Mouse (Mus musculus): ENCODE measurements around the gene Usp7.

Usp7 gene

GRCm38 (mm10) chr16:8791949-8792557 lies at the start of gene Usp7:
Gene Usp7 (minus strand): TSS chr16:8792308.
- no peak for DNase-seq (ENCODE audit: low spot score)

GRCm38 (mm10) chr16:8840557-8840956 lies 48.4 kb upstream of the Usp7 start:
- no peak for DNase-seq (ENCODE audit: low spot score)

- no peak for DNase-seq (ENCODE audit: low spot score)
Observed at GRCm38 (mm10) chr16:8838921-8839320, 46.8 kb upstream of the Usp7 start.

- no peak for DNase-seq (ENCODE audit: low spot score)
Observed at GRCm38 (mm10) chr16:8837595-8837994, 45.5 kb upstream of the Usp7 start.

GRCm38 (mm10) chr16:8836876-8837275 lies 44.8 kb upstream of the Usp7 start:
- DNase-seq (ENCODE audit: low spot score), result no peak

GRCm38 (mm10) chr16:8831241-8831640 lies 39.1 kb upstream of the Usp7 start:
- peak; percentile 28 for DNase-seq (ENCODE audit: low spot score)

- DNase-seq (ENCODE audit: low spot score), result peak; percentile 71
Observed at GRCm38 (mm10) chr16:8830431-8831211, 38.5 kb upstream of the Usp7 start.

- DNase-seq (ENCODE audit: low spot score), result peak; percentile 96
Observed at GRCm38 (mm10) chr16:8829564-8830359, 37.7 kb upstream of the Usp7 start, which contains the start of gene 1810013L24Rik. Gene 1810013L24Rik (plus strand): TSS chr16:8830100.

GRCm38 (mm10) chr16:8828636-8829563 lies 36.8 kb upstream of the Usp7 start:
- no peak for DNase-seq (ENCODE audit: low spot score)

- no peak for DNase-seq (ENCODE audit: low spot score)
Observed at GRCm38 (mm10) chr16:8827366-8827765, 35.3 kb upstream of the Usp7 start.

- DNase-seq (ENCODE audit: low spot score), result no peak
Observed at GRCm38 (mm10) chr16:8823661-8824060, 31.6 kb upstream of the Usp7 start.

GRCm38 (mm10) chr16:8822586-8822985 lies 30.5 kb upstream of the Usp7 start:
- DNase-seq (ENCODE audit: low spot score), result no peak

GRCm38 (mm10) chr16:8821429-8821828 lies 29.3 kb upstream of the Usp7 start:
- no peak for DNase-seq (ENCODE audit: low spot score)

- DNase-seq (ENCODE audit: low spot score), result no peak
Observed at GRCm38 (mm10) chr16:8817872-8818271, 25.8 kb upstream of the Usp7 start.

- DNase-seq (ENCODE audit: low spot score), result peak; percentile 81
Observed at GRCm38 (mm10) chr16:8810399-8811127, 18.5 kb upstream of the Usp7 start.

- peak; percentile 70 for DNase-seq (ENCODE audit: low spot score)
Observed at GRCm38 (mm10) chr16:8806703-8807102, 14.6 kb upstream of the Usp7 start.

GRCm38 (mm10) chr16:8795906-8796305 lies 3.8 kb upstream of the Usp7 start:
- no peak for DNase-seq (ENCODE audit: low spot score)

GRCm38 (mm10) chr16:8794952-8795351 lies 2.8 kb upstream of the Usp7 start:
- no peak for DNase-seq (ENCODE audit: low spot score)

GRCm38 (mm10) chr16:8790886-8791285 lies 1.2 kb downstream of the Usp7 start:
- DNase-seq (ENCODE audit: low spot score), result no peak

GRCm38 (mm10) chr16:8784753-8785152 lies 7.4 kb downstream of the Usp7 start:
- DNase-seq (ENCODE audit: low spot score), result no peak
